Mouse (Mus musculus): ENCODE data around the gene Cmpk1.

Cmpk1 gene

GRCm38 (mm10) chr4:114946416-114946815 lies 40.6 kb downstream of the Cmpk1 start:
- DNase-seq (ENCODE audit: extremely low read depth, insufficient read length, low spot score), result no peak

GRCm38 (mm10) chr4:114945021-114945420 lies 42.0 kb downstream of the Cmpk1 start:
- no peak for DNase-seq (ENCODE audit: extremely low read depth, insufficient read length, low spot score)

- DNase-seq (ENCODE audit: extremely low read depth, insufficient read length, low spot score), result no peak
Measured at GRCm38 (mm10) chr4:114942583-114942982, 44.5 kb downstream of the Cmpk1 start.

- DNase-seq (ENCODE audit: extremely low read depth, insufficient read length, low spot score), result no peak
Measured at GRCm38 (mm10) chr4:114942112-114942511, 44.9 kb downstream of the Cmpk1 start.

GRCm38 (mm10) chr4:114941311-114941710 lies 45.7 kb downstream of the Cmpk1 start:
- DNase-seq (ENCODE audit: extremely low read depth, insufficient read length, low spot score), result no peak

- DNase-seq (ENCODE audit: extremely low read depth, insufficient read length, low spot score), result no peak
Measured at GRCm38 (mm10) chr4:114938248-114938647, 48.8 kb downstream of the Cmpk1 start.

- DNase-seq (ENCODE audit: extremely low read depth, insufficient read length, low spot score), result peak; percentile 48
Measured at GRCm38 (mm10) chr4:114937459-114938047, 49.5 kb downstream of the Cmpk1 start.

GRCm38 (mm10) chr4:114934188-114934587 lies 52.9 kb downstream of the Cmpk1 start:
- DNase-seq (ENCODE audit: extremely low read depth, insufficient read length, low spot score), result no peak

GRCm38 (mm10) chr4:114932747-114933146 lies 54.3 kb downstream of the Cmpk1 start:
- no peak for DNase-seq (ENCODE audit: extremely low read depth, insufficient read length, low spot score)

GRCm38 (mm10) chr4:114929155-114929554 lies 57.9 kb downstream of the Cmpk1 start:
- DNase-seq (ENCODE audit: extremely low read depth, insufficient read length, low spot score), result no peak

- DNase-seq (ENCODE audit: extremely low read depth, insufficient read length, low spot score), result no peak
Measured at GRCm38 (mm10) chr4:114925917-114926312, 61.1 kb downstream of the Cmpk1 start, which contains the start of gene Foxe3. TSS of gene Foxe3 (minus strand) at chr4:114926013.

GRCm38 (mm10) chr4:114924971-114925916 lies 61.8 kb downstream of the Cmpk1 start:
- no peak for DNase-seq (ENCODE audit: extremely low read depth, insufficient read length, low spot score)

- no peak for DNase-seq (ENCODE audit: extremely low read depth, insufficient read length, low spot score)
Measured at GRCm38 (mm10) chr4:114917091-114917490, 70.0 kb downstream of the Cmpk1 start.

GRCm38 (mm10) chr4:114916056-114916455 lies 71.0 kb downstream of the Cmpk1 start:
- DNase-seq (ENCODE audit: extremely low read depth, insufficient read length, low spot score), result no peak

- DNase-seq (ENCODE audit: extremely low read depth, insufficient read length, low spot score), result no peak
Measured at GRCm38 (mm10) chr4:114913594-114913962, 73.5 kb downstream of the Cmpk1 start.

- DNase-seq (ENCODE audit: extremely low read depth, insufficient read length, low spot score), result no peak
Measured at GRCm38 (mm10) chr4:114912705-114913593, 74.1 kb downstream of the Cmpk1 start.

- peak; percentile 54 for DNase-seq (ENCODE audit: extremely low read depth, insufficient read length, low spot score)
Measured at GRCm38 (mm10) chr4:114909602-114910484, 77.2 kb downstream of the Cmpk1 start.
